Mouse (Mus musculus): ENCODE measurements around the gene Rad18. TPM values are rescaled to one million over a fixed set of nuclear protein-coding genes. Genes with fewer than 3 reads are reported as not detected.

Gene Rad18
- polyA plus RNA-seq, 1 experiment = 0.29 TPM

DNA sequence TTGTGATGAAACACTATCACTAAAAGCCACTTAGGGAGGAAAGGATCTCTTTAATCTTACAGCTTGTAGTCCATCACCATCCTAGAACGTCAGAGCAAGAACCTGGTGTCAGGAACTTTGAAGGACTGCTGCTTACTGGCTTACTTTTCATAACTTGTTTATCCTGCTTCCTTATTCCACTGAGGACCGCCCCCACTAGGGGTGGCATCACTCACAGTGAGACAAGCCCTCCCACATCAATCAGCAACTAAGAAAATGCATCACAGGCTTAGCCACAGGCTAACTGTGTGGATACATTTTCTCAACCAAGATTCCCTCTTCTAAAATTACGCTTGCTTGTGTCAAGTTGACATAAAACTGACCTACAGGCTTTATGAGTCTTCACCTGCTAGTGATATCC is 121.9 kb downstream of the Rad18 start:
- H3K27me3 ChIP-seq (ENCODE audit: control insufficient read depth) = no peaks in the 10 kb centered on the region
- H3K9me3 ChIP-seq (ENCODE audit: control insufficient read depth, low read length) = no peaks in the 10 kb centered on the region; the same call in 1 of the 2 replicates
- H3K4me3 ChIP-seq (replicated peaks) = no peak overlapping the region
- H3K36me3 ChIP-seq (ENCODE audit: control insufficient read depth) = no peaks in the 10 kb centered on the region
- H3K4me1 ChIP-seq (ENCODE audit: control insufficient read depth) = no peaks in the 10 kb centered on the region
- no peak for TF ChIP-seq TAL1 (IDR thresholded peaks at IDR 0.05; ENCODE audit: low read length)
- TF ChIP-seq GATA1 (IDR thresholded peaks at IDR 0.05; ENCODE audit: low read length) = no peak

DNA sequence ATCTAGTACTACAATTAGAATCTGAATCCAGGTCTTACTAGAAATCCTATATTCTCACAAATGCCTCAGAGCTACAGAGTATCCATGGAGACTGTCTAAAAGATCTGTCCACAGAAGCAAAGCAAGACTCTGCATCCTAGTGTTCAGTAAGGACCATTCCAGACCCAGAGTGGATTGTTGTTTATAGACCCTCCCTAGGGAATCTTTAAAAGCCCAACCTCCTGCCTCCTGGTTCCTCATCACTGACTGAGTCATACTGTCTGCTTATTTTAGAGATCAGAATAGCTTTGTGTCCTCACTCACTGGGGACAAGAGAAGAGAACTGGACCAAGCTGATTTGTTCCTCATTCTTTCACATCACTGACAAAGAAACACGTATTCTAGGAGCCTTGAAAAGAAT is 126.1 kb downstream of the Rad18 start:
- TF ChIP-seq GATA1 (IDR thresholded peaks at IDR 0.05; ENCODE audit: low read length) (no peak), TAL1 (IDR thresholded peaks at IDR 0.05; ENCODE audit: low read length) (no peak)
- Histone ChIP-seq H3K36me3 (ENCODE audit: control insufficient read depth) (no peaks in the 10 kb centered on the region), H3K4me1 (ENCODE audit: control insufficient read depth) (no peaks in the 10 kb centered on the region), H3K9me3 (ENCODE audit: control insufficient read depth, low read length) (no peaks in the 10 kb centered on the region; the same call in 1 of the 2 replicates), H3K4me3 (replicated peaks) (no peak overlapping the region), H3K27me3 (ENCODE audit: control insufficient read depth) (no peaks in the 10 kb centered on the region)

Other genes with a start within 250 kb of the Rad18 start
- not detected in 2 replicates for gene Cav3, start 237.2 kb downstream of the Rad18 start, polyA plus RNA-seq (2012)
- not detected in 2 replicates for gene Oxtr, start 206.7 kb downstream of the Rad18 start, polyA plus RNA-seq (2012)

Data from erythroblast, embryonic 14.5 days (primary cell).